Mouse (Mus musculus): ENCODE results near the gene 5430427O19Rik. TPM values are rescaled to one million over a fixed set of nuclear protein-coding genes. Genes with fewer than 3 reads are reported as not detected.

5430427O19Rik gene
- not detected in 2 replicates for polyA plus RNA-seq (2015; fragmentation: Nextera tagmentation; extraction: Ambion mirVana)

GRCm38 (mm10) chrX:85869914-85870483 lies at the start of gene 5430427O19Rik:
5430427O19Rik (plus strand) TSS chrX:85870354.
- Histone ChIP-seq H3K36me3 (no peaks in the 10 kb centered on the region), H3K9ac (no peak within 1 kb of the TSS), H3K4me3 (no peak within 1 kb of the TSS), H3K27me3 (no peaks in the 10 kb centered on the region), H3K4me2 (no peak within 1 kb of the TSS), H3K9me3 (no peaks in the 10 kb centered on the region), H3K27ac (no peak within 1 kb of the TSS), H3K4me1 (replicated peaks) (no peaks in the 10 kb centered on the region)
- no peak for ATAC-seq (ENCODE audit: low FRiP score)
- 80% methylated on average over 3 of the region's 3 CpGs for WGBS

GRCm38 (mm10) chrX:85827719-85828453 lies 42.3 kb upstream of the 5430427O19Rik start:
- H3K27ac ChIP-seq = no peak overlapping the region
- WGBS = 82% methylated on average over 3 of the region's 3 CpGs
- no peak overlapping the region for H3K9ac ChIP-seq
- no peaks in the 10 kb centered on the region for H3K36me3 ChIP-seq
- ATAC-seq (ENCODE audit: low FRiP score) = no peak
- no peak overlapping the region for H3K4me2 ChIP-seq
- no peaks in the 10 kb centered on the region for H3K9me3 ChIP-seq
- no peaks in the 10 kb centered on the region for H3K27me3 ChIP-seq
- H3K4me3 ChIP-seq = no peak overlapping the region
- no peaks in the 10 kb centered on the region for H3K4me1 ChIP-seq (replicated peaks)

GRCm38 (mm10) chrX:85829000-85829399 lies 41.2 kb upstream of the 5430427O19Rik start:
- no peaks in the 10 kb centered on the region for H3K4me1 ChIP-seq (replicated peaks)
- no peaks in the 10 kb centered on the region for H3K36me3 ChIP-seq
- H3K4me3 ChIP-seq = no peak overlapping the region
- H3K9ac ChIP-seq = no peak overlapping the region
- no peak overlapping the region for H3K4me2 ChIP-seq
- no peak overlapping the region for H3K27ac ChIP-seq
- no peaks in the 10 kb centered on the region for H3K9me3 ChIP-seq
- ATAC-seq (ENCODE audit: low FRiP score) = no peak
- no peaks in the 10 kb centered on the region for H3K27me3 ChIP-seq

DNA sequence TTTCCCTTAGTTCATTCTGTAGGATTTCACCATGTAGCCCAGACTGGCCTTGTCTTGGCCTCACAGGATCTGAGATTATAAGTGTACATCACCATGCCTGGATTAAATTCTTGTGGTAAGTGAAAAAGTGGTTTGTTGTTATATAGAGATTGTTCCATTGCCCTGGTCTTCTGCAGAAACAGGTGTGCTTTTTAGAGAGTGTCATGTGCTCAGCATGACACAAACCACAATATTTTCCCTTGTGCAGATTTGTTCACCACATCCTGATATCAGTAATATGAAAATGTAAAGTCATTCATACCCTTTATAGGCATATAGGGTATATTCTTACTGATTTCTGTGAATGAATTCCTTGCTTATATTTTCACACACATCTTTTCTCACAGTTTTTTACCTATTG lies 31.0 kb upstream of the 5430427O19Rik start:
- H3K27ac ChIP-seq = no peak overlapping the region
- H3K27me3 ChIP-seq = no peaks in the 10 kb centered on the region
- no peak overlapping the region for H3K4me2 ChIP-seq
- H3K4me3 ChIP-seq = no peak overlapping the region
- H3K36me3 ChIP-seq = no peaks in the 10 kb centered on the region
- H3K9me3 ChIP-seq = no peaks in the 10 kb centered on the region
- H3K9ac ChIP-seq = no peak overlapping the region
- no peak for ATAC-seq (ENCODE audit: low FRiP score)
- H3K4me1 ChIP-seq (replicated peaks) = no peaks in the 10 kb centered on the region

DNA sequence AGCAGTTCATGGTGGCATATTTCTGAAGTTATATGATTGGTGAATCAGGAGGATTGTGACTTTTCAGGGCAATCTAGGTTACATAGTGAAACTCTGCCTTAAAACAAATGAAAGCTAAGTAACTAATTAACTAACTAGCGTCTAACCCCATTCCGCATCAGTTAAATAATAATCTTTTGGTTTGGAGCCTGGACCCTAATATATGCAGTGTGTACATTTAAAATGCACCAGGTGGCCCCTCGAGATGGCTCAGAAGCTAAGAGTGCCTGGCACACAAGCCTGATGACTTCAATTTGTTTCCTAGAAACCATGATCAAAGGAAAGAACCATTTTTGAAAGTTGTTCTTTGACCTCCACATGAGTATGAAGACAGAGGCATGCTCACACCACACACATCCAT lies 14.2 kb upstream of the 5430427O19Rik start:
- no peak overlapping the region for H3K27ac ChIP-seq
- ATAC-seq (ENCODE audit: low FRiP score) = no peak

DNA sequence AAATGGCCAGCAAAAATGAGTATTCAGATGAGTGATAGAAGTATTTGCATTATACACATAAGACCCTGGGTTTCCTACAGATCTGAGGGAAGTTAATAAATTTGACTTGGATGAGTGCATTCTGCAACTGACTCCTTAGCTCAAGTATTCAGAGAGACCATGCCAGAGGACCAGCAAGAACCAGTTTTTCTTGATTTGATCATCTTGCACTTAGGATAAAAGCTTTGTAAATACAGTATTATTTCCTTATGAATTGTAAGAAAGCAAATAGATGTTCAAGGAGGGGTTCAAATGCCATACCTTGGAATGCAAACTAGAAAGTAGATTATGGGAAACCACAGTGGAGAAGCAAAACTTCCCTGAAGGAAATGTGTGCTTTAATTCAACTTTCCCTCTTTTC lies 13.0 kb upstream of the 5430427O19Rik start:
- no peaks in the 10 kb centered on the region for H3K27me3 ChIP-seq
- H3K9ac ChIP-seq = no peak overlapping the region
- no peaks in the 10 kb centered on the region for H3K4me1 ChIP-seq (replicated peaks)
- H3K36me3 ChIP-seq = no peaks in the 10 kb centered on the region
- no peak overlapping the region for H3K4me2 ChIP-seq
- ATAC-seq (ENCODE audit: low FRiP score) = no peak
- no peaks in the 10 kb centered on the region for H3K9me3 ChIP-seq
- no peak overlapping the region for H3K27ac ChIP-seq
- H3K4me3 ChIP-seq = no peak overlapping the region

More for the DNA sequence above, 14.2 kb upstream of the 5430427O19Rik start:
- no peak overlapping the region for H3K4me3 ChIP-seq
- WGBS = 75% methylated on average over 3 of the region's 3 CpGs
- H3K27me3 ChIP-seq = no peaks in the 10 kb centered on the region
- H3K4me1 ChIP-seq (replicated peaks) = no peaks in the 10 kb centered on the region
- H3K9me3 ChIP-seq = no peaks in the 10 kb centered on the region
- no peak overlapping the region for H3K9ac ChIP-seq
- H3K36me3 ChIP-seq = no peaks in the 10 kb centered on the region
- no peak overlapping the region for H3K4me2 ChIP-seq

- WGBS = 85% methylated on average over 3 of the region's 3 CpGs
Measured at GRCm38 (mm10) chrX:85868079-85868478, 2.1 kb upstream of the 5430427O19Rik start.

DNA sequence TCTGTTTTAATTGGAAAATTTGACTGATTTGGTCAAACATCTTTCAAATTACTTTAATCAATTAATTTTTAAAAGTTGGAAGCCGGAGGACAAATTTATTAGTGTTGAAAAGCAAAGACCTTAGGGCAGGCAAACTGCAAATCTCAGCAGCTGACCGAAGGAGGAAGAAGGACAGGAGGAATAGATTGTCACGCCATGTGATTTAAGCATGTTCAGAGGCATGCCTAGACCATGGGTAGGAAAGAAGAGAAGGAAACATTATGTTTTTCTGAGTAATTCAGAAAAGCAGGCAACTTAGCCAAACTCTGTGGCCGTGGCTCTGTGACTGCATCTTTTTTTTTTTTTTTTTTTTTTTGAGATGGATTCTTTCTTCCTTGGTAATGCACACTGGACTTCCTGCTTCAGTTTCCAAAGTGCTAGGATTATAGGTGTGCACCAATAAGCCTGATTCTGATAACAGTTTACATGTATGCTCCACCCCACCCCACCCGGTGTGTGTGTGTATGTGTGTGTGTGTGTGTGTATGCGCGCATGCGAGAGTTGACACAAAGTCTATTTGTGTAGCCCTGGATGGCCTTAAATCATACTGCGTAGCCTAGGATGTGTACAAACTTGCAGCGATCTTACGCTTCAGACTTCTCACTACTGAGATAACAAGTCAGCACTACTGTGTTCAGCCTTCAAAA lies 1.4 kb downstream of the 5430427O19Rik start:
- H3K36me3 ChIP-seq = no peaks in the 10 kb centered on the region
- no peak overlapping the region for H3K9ac ChIP-seq
- ATAC-seq (ENCODE audit: low FRiP score) = no peak
- no peaks in the 10 kb centered on the region for H3K27me3 ChIP-seq
- H3K4me1 ChIP-seq (replicated peaks) = no peaks in the 10 kb centered on the region
- H3K27ac ChIP-seq = no peak overlapping the region
- no peak overlapping the region for H3K4me2 ChIP-seq
- no peak overlapping the region for H3K4me3 ChIP-seq
- 90% methylated on average over 11 of the region's 11 CpGs for WGBS
- H3K9me3 ChIP-seq = no peaks in the 10 kb centered on the region

More at GRCm38 (mm10) chrX:85868079-85868478, 2.1 kb upstream of the 5430427O19Rik start:
- Histone ChIP-seq H3K27ac (no peak overlapping the region), H3K4me1 (replicated peaks) (no peaks in the 10 kb centered on the region), H3K27me3 (no peaks in the 10 kb centered on the region), H3K36me3 (no peaks in the 10 kb centered on the region), H3K9ac (no peak overlapping the region), H3K9me3 (no peaks in the 10 kb centered on the region), H3K4me3 (no peak overlapping the region), H3K4me2 (no peak overlapping the region)
- no peak for ATAC-seq (ENCODE audit: low FRiP score)

- no peak overlapping the region for H3K4me2 ChIP-seq
- H3K27ac ChIP-seq = no peak overlapping the region
- no peak overlapping the region for H3K4me3 ChIP-seq
- WGBS = 94% methylated on average over 4 of the region's 4 CpGs
- H3K4me1 ChIP-seq (replicated peaks) = no peaks in the 10 kb centered on the region
- no peak overlapping the region for H3K9ac ChIP-seq
- H3K9me3 ChIP-seq = no peaks in the 10 kb centered on the region
- no peaks in the 10 kb centered on the region for H3K27me3 ChIP-seq
- no peak for ATAC-seq (ENCODE audit: low FRiP score)
- no peaks in the 10 kb centered on the region for H3K36me3 ChIP-seq
Measured at GRCm38 (mm10) chrX:85874367-85874766, 4.2 kb downstream of the 5430427O19Rik start.

DNA sequence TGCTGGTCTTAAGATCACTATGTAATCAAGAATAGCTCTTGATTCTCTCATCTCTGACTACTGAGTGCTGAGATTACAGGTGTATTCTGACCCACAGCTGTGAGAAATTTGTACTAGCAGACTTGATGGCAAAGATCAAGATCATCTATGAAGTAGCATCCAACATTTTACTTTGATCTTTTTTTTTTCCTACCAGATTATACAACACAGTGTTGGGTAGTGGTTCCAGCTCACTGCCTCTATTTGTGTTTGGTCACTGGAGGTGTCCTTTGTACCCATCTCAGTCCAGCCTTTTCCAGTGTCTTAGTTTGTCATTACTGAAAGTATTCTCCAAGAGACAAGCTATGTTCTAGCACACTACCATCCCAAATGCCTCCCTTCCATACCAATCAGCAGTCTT lies 5.8 kb downstream of the 5430427O19Rik start:
- no peak for ATAC-seq (ENCODE audit: low FRiP score)
- Histone ChIP-seq H3K36me3 (no peaks in the 10 kb centered on the region), H3K4me2 (no peak overlapping the region), H3K9ac (no peak overlapping the region), H3K27ac (no peak overlapping the region), H3K9me3 (no peaks in the 10 kb centered on the region), H3K4me3 (no peak overlapping the region), H3K4me1 (replicated peaks) (no peaks in the 10 kb centered on the region), H3K27me3 (no peaks in the 10 kb centered on the region)

- WGBS = 85% methylated on average over 2 of the region's 2 CpGs
- Histone ChIP-seq H3K36me3 (no peaks in the 10 kb centered on the region), H3K9me3 (no peaks in the 10 kb centered on the region), H3K27me3 (no peaks in the 10 kb centered on the region), H3K4me2 (no peak overlapping the region), H3K9ac (no peak overlapping the region), H3K27ac (no peak overlapping the region), H3K4me1 (replicated peaks) (no peaks in the 10 kb centered on the region), H3K4me3 (no peak overlapping the region)
- ATAC-seq (ENCODE audit: low FRiP score) = no peak
Measured at GRCm38 (mm10) chrX:85877747-85878146, 7.6 kb downstream of the 5430427O19Rik start.

DNA sequence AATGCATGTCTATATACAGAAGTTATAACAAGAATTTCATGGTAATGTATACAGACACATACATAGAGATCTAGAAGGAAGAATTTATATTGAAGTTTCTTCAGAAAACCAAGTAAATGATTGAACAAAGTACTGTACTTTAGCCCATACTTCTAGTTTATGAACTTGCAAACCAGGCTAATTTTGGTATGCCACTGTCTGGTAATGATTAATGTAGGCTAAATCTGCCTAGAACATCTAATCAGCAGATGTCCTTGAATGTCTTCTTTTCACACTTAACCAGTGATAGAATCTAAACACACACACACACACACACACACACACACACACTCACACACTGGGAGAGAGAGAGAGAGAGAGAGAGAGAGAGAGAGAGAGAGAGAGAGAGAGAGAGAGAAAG lies 8.1 kb downstream of the 5430427O19Rik start:
- H3K36me3 ChIP-seq = no peaks in the 10 kb centered on the region
- H3K27me3 ChIP-seq = no peaks in the 10 kb centered on the region
- H3K4me2 ChIP-seq = no peak overlapping the region
- H3K9ac ChIP-seq = no peak overlapping the region
- H3K27ac ChIP-seq = no peak overlapping the region
- ATAC-seq (ENCODE audit: low FRiP score) = no peak
- H3K4me3 ChIP-seq = no peak overlapping the region
- no peaks in the 10 kb centered on the region for H3K9me3 ChIP-seq
- H3K4me1 ChIP-seq (replicated peaks) = no peaks in the 10 kb centered on the region

All from hindbrain, embryonic 13.5 days (tissue).